Mouse (Mus musculus) testis, adult 2 months (tissue): ENCODE results near the gene Pnpla1. TPM values are rescaled to one million over a fixed set of nuclear protein-coding genes. Genes with fewer than 3 reads are reported as not detected.
A peak's percentile ranks its signal among the peaks of the same experiment; 100 is the strongest.

Source experiments
- H3K27ac ChIP-seq: fragments of 200-500 bp; 2 replicates; pipeline ENCODE4 v1.5.1; 2012; ENCODE audit warnings: low read depth, low read length; ENCODE audit not compliant: control insufficient read depth, insufficient read depth
- H3K27me3 ChIP-seq: fragments of 200-500 bp; 2 replicates; pipeline ENCODE4 v1.6.1; 2012; ENCODE audit warnings: mild to moderate bottlenecking, low read length, moderate library complexity; ENCODE audit not compliant: control insufficient read depth, insufficient read depth
- H3K36me3 ChIP-seq: fragments of 200-500 bp; 2 replicates; pipeline ENCODE4 v1.6.1; 2012; ENCODE audit warnings: mild to moderate bottlenecking, low read length; ENCODE audit not compliant: control insufficient read depth, insufficient read depth
- H3K4me1 ChIP-seq: fragments of 200-500 bp; 2 replicates; pipeline ENCODE4 v1.6.1; 2012; ENCODE audit warnings: low read length; ENCODE audit not compliant: control insufficient read depth, insufficient read depth
- H3K4me3 ChIP-seq: fragments of 200-500 bp; 2 replicates; pipeline ENCODE4 v1.5.1; 2012; ENCODE audit warnings: low read depth, mild to moderate bottlenecking, low read length, moderate library complexity, mixed read lengths; ENCODE audit not compliant: control insufficient read depth
- CTCF ChIP-seq: fragments of 200-500 bp; IDR thresholded peaks from 2 replicates; pipeline ENCODE4 v1.5.1; 2012; ENCODE audit warnings: low read depth, mild to moderate bottlenecking, inconsistent platforms, low read length, moderate library complexity; ENCODE audit not compliant: control insufficient read depth, insufficient read depth, insufficient replicate concordance
- POLR2A ChIP-seq: fragments of 200-500 bp; IDR thresholded peaks from 2 replicates; pipeline ENCODE4 v1.6.1; 2012; ENCODE audit warnings: low read depth, mild to moderate bottlenecking, inconsistent platforms, low read length, moderate library complexity; ENCODE audit not compliant: control insufficient read depth
- polyA plus RNA-seq: library from polyadenylated mRNA; depleted of rRNA; stranded (reverse); fragments of >200 nt; gene quantifications from 2 replicates; pipeline ENCODE4 v1.2.3, GENCODE M21; 2012

Gene Pnpla1
- polyA plus RNA-seq, 1 experiment = 0.79 TPM

GRCm38 (mm10) chr17:28883941-28884516 is 25.8 kb downstream of the Pnpla1 start:
- no peak for TF ChIP-seq CTCF
- H3K27ac ChIP-seq = no peak overlapping the region

DNA sequence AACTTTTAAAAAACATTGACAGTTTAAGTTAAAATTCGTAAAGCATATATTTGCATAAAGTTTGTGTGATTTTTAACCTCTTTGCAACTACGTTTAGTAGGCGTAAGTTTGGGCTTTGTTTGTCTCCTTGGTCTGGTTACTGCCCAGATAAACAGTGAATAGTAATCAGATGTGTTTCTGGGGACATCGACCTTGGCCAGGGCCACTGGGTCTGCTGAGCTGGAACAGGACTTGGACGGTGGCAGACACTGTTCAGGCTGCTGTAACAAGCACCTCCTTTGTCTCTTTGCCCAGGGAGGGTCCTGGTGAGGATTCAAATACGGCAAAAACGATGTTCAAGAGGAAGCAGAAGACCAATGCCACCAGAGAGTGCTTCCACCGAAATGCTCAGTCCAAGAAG is 27.0 kb downstream of the Pnpla1 start:
- H3K36me3 ChIP-seq = no peaks in the 10 kb centered on the region
- H3K27me3 ChIP-seq = no peaks in the 10 kb centered on the region
- peaks cover 21% of the 10 kb centered on the region for H3K4me1 ChIP-seq
- H3K4me3 ChIP-seq = no peak overlapping the region
- TF ChIP-seq POLR2A (no peak), CTCF (no peak)
- no peak overlapping the region for H3K27ac ChIP-seq

More at GRCm38 (mm10) chr17:28883941-28884516, 25.8 kb downstream of the Pnpla1 start:
- H3K27me3 ChIP-seq = no peaks in the 10 kb centered on the region
- no peak overlapping the region for H3K4me3 ChIP-seq
- no peaks in the 10 kb centered on the region for H3K36me3 ChIP-seq
- H3K4me1 ChIP-seq = peaks cover 27% of the 10 kb centered on the region

GRCm38 (mm10) chr17:28886266-28886665 is 28.1 kb downstream of the Pnpla1 start:
- Histone ChIP-seq H3K4me1 (peaks cover 18% of the 10 kb centered on the region), H3K4me3 (no peak overlapping the region), H3K36me3 (no peaks in the 10 kb centered on the region), H3K27me3 (no peaks in the 10 kb centered on the region), H3K27ac (no peak overlapping the region)
- TF ChIP-seq CTCF (no peak), POLR2A (no peak)

DNA sequence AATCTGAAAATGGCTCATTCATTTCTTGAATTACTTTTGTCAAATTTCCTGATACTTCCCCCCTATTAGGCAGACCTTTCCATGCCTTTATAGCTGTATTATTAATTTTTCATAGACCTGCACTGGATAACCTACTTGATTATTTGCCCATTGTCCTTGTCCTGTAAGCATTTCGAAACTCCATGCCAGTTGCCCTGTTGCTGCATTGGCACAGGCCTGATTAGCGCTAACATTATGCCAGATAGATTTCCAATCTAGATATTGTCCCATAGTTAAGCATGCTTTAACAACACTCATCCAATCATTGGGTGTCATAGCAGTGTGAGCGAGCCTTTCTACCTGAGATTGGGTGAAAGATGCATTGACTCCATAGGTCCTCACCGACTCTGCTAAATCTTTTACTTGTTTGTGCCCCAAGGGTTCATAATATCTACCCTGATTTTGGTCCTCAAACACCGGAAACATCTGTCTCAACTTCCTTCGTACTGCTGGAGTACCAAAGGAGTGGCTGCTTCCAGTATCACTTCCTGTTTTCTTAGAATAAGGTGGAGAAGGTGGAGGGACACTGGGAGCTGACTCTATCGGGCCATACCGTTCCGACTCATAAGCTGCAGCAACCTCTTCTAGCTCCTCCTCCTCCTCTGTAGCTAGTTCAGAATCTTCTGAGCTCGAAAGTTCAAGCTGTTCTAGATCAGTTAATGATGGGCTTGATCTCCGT is 36.0 kb downstream of the Pnpla1 start:
- no peaks in the 10 kb centered on the region for H3K27me3 ChIP-seq
- H3K27ac ChIP-seq = 0 out of 2 replicates have a peak overlapping the region, but pooled peaks have one; percentile 13
- TF ChIP-seq POLR2A = no peak
- no peak for TF ChIP-seq CTCF
- H3K4me1 ChIP-seq = peaks cover 20% of the 10 kb centered on the region
- no peaks in the 10 kb centered on the region for H3K36me3 ChIP-seq
- H3K4me3 ChIP-seq = no peak overlapping the region; the same call in 1 of the 2 replicates

- no peak; the same call in 1 of the 2 replicates for TF ChIP-seq POLR2A
- peak overlapping the region; percentile 81 for H3K27ac ChIP-seq
- no peaks in the 10 kb centered on the region for H3K36me3 ChIP-seq
- H3K27me3 ChIP-seq = no peaks in the 10 kb centered on the region
- H3K4me3 ChIP-seq = peak overlapping the region; percentile 72
- H3K4me1 ChIP-seq = peaks cover 26% of the 10 kb centered on the region
These were observed 37.1 kb downstream of the Pnpla1 start for GRCm38 (mm10) chr17:28895217-28895875.

DNA sequence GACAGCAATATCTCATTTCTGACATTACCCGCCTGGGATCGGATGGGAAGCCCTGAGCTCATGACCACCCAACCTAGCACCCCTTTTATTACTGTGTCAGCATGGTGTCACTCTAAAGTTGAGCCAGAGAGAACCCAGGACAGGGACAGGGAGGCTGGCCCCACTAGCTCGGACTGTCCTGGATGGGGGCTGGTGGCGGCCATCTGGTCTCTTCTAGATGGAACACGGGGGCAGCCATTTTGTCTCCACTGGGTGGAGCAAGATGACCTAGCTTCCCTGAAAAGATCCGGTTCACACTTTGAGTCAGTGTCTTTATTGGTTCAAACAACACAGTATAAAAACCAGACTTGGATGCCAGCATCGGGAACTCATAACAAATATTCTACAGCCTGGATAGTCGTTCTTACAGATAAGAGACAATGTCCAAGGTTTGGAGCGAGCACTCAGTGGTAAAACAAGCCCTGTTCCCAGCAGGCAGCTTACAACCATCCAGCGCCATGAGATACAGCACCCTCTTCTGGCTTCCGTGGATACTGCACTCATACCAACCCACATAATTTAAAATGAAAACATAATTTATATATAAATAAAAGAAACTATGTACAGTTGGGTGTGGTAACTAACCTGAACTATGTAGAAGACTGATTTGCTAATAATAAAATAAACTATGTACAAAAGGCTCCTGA is 38.0 kb downstream of the Pnpla1 start:
- no peaks in the 10 kb centered on the region for H3K27me3 ChIP-seq
- H3K4me3 ChIP-seq = peak overlapping the region; percentile 72
- no peaks in the 10 kb centered on the region for H3K36me3 ChIP-seq
- H3K4me1 ChIP-seq = peaks cover 26% of the 10 kb centered on the region
- no peak for TF ChIP-seq POLR2A
- TF ChIP-seq CTCF = no peak
- peak overlapping the region; percentile 81 for H3K27ac ChIP-seq

GRCm38 (mm10) chr17:28897817-28898216 is 39.6 kb downstream of the Pnpla1 start:
- no peaks in the 10 kb centered on the region for H3K36me3 ChIP-seq
- H3K27me3 ChIP-seq = no peaks in the 10 kb centered on the region
- no peak overlapping the region for H3K27ac ChIP-seq
- peaks cover 26% of the 10 kb centered on the region for H3K4me1 ChIP-seq
- TF ChIP-seq POLR2A (no peak), CTCF (no peak)
- no peak overlapping the region for H3K4me3 ChIP-seq
